Mouse (Mus musculus) frontal cortex, adult 2 months (tissue): ENCODE results near the gene Coro1b. TPM values are rescaled to one million over a fixed set of nuclear protein-coding genes. Genes with fewer than 3 reads are reported as not detected.

Experiments
- DNase-seq, 2 experiments: peaks; one replicate each; pipeline ENCODE4 v3.0.0; 2022; ENCODE audit warnings: low spot score in 1 of 2; ENCODE audit errors: extremely low spot score in 1 of 2
- polyA plus RNA-seq: library from polyadenylated mRNA; depleted of rRNA; stranded (reverse); fragments of >200 nt; gene quantifications from 2 replicates; pipeline ENCODE4 v1.2.3, GENCODE M21; 2012

The Coro1b gene
- polyA plus RNA-seq, 1 experiment: 225 TPM

DNA sequence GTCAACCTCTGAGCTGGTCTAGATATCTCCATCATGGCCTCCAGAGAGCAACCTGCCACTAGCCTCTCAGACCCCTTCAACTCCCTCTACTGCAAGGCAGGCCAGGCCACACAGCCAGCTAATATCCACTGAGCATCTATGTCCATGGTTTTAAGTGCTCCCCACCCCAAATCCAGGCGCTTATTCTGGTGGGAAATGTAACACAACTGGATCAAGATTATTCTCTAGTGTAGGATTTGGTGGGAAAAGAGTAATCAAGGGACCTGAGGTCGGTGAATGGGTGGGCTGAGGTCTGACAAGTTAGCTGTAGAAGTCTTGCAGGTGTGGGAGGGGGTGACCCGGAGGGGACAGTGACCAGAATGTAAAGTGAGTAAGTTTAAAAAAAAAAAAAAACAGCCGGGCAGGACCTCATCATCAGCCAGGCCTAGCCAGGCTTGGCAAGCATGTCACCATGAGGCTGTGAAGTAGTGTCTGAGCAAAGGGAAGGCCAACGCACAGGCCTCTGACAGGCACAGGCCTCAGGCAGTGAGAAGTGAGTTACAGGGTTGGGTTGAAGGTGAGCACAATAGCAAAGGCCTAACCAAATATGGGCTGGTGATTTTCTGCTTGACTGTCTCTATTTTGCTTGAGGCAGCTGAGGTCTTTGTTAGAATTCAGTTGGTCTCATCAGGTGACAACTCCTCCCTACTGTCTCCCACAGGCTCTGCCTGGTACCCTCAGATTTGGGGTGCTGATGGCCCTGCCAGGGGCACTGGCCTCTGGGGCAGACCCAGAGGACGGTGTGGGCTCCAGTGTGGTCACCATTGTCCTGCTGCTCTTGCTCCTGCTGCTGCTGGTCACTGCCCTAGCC lies 7.0 kb downstream of the Coro1b start:
- no peak for DNase-seq

DNA sequence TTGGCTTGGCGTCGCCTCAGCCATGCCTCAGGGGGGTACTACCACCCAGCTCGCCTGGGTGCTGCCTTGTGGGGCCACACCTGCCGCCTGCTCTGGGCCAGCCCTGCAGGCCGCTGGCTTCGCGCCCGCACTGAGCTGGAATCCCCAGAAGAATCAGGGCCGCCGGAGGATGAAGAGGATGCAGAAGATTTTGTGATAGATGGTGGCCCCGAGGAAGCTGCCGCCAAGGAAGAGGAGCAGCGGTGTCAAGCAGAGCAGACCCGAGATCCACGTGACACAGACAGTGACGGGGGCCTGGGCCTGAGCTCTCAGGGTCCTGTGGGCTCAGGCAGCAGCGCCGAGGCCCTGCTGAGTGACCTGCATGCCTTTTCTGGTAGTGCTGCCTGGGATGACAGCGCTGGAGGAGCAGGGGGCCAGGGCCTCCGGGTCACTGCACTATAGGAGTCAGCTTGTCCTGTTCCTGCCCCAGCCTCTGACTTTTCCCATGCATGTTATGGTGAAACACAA lies 7.7 kb downstream of the Coro1b start:
- no peak for DNase-seq

DNA sequence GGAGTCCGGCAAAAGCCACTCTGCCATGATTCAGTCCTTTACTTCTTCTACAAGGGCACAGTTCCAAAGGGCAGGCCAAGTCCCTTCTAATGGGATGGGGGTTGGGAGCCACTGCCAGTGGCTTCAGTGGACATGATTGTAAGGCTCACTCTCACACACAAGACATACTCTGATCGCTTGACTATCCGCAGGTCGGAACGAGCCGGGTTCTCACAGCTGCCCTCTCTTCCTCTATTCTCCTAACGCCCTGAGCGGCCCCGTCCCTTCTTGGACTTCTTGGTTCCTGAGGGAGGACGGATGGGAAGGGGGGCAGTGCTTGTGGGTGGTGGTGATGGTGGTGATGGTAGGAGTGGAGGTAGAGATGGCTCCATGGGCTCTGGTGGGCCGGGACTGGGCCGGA lies 8.4 kb downstream of the Coro1b start:
- DNase-seq: no peak

DNA sequence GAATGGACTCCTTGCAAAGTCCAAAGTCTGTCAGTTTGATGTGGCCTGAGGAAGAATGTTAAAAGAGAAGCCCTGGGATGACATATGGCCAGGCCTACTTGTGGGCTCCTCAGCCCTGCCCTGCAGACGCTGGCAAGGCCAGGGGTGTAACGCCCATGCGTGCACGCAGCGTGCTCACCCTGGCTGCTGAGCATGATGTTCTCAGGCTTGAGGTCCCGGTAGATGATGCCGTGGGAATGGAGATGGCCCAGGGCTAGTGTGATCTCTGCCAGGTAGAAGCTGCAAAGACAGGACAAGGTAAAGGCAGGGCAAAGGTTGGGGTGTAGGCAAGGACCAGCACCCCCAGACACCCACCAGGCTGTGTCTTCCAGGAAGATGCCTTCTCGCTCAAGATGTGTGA lies 10.6 kb downstream of the Coro1b start:
- no peak for DNase-seq

GRCm38 (mm10) chr19:4162646-4163542 lies 14.5 kb downstream of the Coro1b start, which contains the start of gene Rps6kb2:
TSS of gene Rps6kb2 (minus strand) at chr19:4163354.
- peak; percentile 97 to 99 for DNase-seq

DNA sequence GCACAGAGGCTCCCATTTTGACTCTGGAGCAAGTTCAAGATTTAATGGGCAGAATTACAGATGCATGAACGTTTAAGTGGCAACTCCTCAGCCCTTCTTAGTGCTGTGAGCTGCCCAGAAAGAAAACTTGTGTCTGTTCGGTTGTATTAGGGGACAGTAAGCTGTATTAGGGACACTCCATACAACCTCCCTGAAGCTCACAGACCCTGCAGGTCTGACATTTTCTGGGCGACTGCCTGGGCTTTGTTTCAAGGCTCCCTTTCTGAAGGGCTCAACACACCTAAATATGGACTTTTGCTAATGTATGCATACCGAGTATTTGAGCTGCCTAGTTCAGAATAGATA lies 15.1 kb downstream of the Coro1b start:
- no peak for DNase-seq

- DNase-seq: no peak
Observed at GRCm38 (mm10) chr19:4164100-4164499, 15.7 kb downstream of the Coro1b start.

GRCm38 (mm10) chr19:4164721-4165120 lies 16.3 kb downstream of the Coro1b start:
- no peak for DNase-seq

DNA sequence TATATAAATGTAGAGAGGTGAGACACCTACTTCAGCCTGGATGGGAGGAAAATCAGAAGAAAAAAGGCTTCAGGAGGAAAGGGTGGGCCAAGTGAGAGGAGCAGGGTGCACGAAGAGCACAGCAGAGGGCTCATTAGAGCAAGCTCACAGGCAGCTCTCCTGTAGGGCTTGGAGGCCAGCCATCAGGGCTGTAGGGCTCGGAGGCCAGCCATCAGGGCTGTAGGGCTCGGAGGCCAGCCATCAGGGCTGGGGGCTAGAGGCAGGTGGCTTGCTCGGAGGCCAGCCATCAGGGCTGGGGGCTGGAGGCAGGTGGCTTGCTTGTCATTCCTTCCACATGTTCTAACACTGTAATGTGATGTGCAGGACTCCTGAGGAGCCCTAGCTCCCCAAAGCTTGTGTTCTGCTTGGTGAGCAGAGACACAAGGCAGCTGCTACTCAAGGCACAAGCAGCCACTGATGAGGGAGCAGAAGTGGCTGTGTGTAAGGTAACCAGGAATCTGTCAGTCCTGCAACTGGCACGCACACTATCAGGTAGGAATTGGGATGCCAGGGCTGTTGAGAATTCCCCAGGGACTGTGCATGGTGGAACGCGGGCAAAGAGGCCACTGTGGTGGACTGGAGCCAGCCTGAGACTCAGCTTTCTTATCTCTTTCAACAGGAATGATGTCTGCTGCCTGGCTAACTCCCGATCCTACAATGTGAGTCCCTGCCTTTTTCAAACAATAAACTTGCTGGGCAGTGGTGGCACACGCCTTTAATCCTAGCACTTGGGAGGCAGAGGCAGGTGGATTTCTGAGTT lies 18.5 kb downstream of the Coro1b start:
- DNase-seq: no peak

DNA sequence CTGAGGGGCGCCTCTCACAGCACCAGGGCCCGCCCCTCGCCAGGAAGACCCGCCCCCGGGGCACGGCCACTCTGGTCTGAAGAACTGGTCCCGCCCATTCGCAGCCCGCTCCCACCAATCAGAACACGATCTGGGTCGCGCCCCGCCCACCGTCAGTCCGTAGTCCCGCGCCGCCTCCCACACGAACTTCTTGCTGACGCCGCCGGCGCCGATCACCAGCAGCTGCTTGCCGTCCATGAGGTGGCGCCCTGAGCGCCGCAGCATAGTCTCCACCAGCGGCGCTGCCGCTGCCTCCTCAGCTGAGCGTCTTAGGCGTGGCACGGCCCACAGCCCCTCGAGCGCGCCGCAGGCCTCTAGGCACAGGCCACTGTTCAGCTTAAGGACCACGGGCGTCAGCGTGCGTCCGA lies 21.0 kb downstream of the Coro1b start:
- DNase-seq: peak; percentile 98 to 100

GRCm38 (mm10) chr19:4169810-4170209 lies 21.4 kb downstream of the Coro1b start:
- no peak for DNase-seq

DNA sequence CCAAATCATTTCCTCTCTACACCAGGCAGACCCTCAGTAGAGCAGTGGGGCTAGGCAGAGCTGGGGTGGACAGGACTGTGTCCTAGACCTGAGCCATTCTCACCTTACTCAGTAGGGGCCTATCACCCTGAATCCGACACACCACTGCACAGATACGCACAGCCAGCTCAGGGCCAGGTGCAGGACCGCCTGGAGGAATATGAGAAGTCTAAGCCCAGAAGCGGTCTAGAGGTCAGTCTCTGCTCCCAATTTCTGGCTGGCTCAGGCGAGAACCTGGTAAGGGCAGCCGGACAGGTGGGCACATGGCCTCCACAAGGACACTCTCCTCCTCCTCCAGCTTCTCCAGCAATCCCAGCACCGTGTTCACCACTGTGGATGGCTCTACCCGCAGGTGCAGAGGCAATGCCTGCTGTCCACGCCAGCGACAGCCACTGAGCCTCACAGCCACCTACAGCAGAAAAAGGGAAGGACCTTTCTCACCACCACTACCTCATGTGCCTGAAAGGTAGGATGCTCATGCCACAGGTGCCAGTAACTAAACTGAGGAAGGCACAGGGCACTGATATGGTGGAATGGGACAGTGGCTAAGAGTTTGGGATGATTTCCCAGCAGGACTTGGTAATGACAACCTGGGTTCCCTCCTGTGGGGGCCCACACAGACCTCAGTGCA lies 22.4 kb downstream of the Coro1b start:
- no peak for DNase-seq

DNA sequence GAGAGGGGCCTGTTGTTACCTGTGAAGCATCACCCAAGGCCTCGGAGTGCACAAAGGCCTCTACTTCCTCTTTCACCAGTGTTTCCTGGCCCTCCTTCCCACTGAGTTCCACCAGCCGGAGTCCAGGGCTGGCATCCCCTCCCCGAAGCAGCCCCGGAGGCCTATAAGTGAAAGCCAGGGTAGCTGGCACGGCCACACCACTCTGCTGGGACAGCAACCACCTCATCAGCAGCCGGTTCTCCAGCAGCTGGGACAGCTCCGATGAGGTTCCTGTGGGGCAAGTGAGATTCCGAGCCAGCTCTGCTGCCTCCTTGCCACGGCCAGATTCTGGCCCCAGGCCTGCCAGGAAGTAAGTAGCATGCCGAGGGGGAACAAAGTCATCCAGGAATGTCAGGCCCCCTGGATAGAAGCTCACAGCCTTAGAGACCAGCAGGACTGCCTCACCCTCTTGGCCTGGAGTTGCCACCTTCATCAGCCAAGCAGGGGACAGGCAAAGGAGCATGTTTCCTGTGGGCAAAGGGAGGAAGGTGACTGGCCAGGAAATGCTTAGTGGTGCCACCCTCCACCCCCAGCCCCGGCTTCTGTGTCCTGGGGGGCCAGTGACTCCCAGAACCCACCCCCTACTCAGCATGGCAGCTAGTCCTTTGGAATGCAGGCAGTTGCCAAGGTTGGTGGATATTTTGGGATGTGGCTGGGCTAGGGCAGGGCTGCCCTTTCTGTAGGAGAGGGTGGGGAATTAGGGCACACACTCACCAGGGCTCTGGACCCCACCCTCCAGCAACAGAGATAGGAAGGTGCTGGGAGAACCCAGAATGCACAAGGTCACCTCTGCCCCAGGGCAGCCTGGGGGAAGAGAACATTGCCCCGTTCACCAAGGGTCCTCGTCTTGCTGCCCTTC lies 23.2 kb downstream of the Coro1b start:
- DNase-seq: no peak

DNA sequence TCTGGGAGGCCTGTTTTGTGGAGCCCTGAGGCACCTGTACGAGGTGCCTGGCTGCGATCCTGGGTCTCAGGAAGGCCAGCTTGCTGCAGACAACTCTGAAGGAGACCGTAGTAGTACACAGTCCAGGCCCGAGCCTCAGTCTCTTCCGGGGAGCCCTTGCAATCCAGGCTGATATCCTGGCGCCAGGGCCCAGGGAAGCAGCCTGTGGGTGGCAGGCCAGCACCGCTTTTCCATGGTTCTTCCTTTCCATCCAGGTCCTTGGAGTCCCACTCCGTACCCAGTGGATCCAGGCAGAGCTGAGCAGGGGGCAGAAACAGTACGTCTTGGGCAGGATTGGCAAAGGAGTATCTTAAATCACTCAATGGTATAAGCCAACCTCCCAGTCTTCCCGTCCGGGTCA lies 24.5 kb downstream of the Coro1b start:
- DNase-seq: no peak

- no peak for DNase-seq
Observed at GRCm38 (mm10) chr19:4175368-4175947, 27.0 kb downstream of the Coro1b start, which contains the start of gene Carns1. TSS of gene Carns1 (minus strand) at chr19:4175479.

DNA sequence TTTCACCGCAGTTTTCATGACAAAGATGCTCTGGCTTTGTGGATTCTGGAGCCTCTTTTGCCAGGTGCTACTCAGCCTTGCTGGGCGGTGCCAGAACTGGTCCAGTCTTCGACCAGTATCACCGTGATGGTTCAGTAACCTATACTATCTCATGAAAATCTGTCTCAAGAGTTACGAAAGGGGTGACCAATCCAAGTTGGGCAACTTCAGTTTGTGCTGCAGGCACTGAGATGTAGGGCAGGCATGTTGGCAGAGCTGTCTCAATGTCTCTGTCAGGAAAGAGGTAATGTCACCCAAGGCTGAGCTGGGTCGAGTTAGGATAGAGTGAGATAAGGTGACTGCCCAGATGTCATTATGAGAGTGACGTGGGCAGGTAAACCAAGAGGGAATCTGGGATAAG lies 32.0 kb downstream of the Coro1b start:
- DNase-seq: no peak

- DNase-seq: peak; percentile 61 to 86
Observed at GRCm38 (mm10) chr19:4181892-4182291, 33.5 kb downstream of the Coro1b start.

- no peak for DNase-seq
Observed at GRCm38 (mm10) chr19:4183689-4184088, 35.3 kb downstream of the Coro1b start.
